Mouse (Mus musculus) megakaryocyte progenitor cell, adult 5-6 weeks (primary cell): Measurements from ENCODE around the gene Ccdc69. TPM values are rescaled to one million over a fixed set of nuclear protein-coding genes. Genes with fewer than 3 reads are reported as not detected.
A peak's percentile ranks its signal among the peaks of the same experiment; 100 is the strongest.

ENCODE experiments used
- ATAC-seq: replicated peaks from 2 replicates; pipeline ENCODE4 v1.8.0; 2016; ENCODE audit warnings: mild to moderate bottlenecking, moderate TSS enrichment, inconsistent platforms; ENCODE audit not compliant: poor library complexity
- total RNA-seq, 2 experiments: library from RNA; stranded (forward) in 1 of 2; stranded (reverse) in 1 of 2; fragments of 157-497, 149-512 nt in 1 of 2; fragments of 200-1000 nt in 1 of 2; gene quantifications; 2 replicates each; pipeline versions ENCODE4 v1.2.3 to v1.2.4; 2015 to 2017

The Ccdc69 gene
- total RNA-seq, 2 experiments from 2014 or later, result 19.2 to 27.3 TPM

DNA sequence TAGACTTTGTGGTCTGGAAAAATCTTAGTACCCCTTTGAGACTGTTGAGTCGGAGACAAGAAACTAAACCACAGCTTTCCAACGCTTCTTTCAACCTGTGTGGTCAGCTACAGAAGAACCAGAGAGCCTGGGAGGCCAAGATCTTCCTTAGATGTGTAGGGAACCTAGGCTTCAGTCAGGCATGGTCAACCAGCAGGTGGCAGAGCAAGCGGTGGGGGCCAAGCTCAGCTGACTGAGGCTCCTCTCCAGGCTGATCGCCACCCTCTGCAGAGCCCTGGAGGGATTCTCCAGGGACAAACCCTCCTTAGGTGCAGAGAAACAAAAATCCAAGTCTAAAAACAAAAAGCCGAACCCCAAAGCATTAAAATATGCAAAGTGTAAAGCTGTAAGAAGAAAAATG lies 31.3 kb downstream of the Ccdc69 start:
- ATAC-seq, result peak; percentile 82

- ATAC-seq, result no peak
These were observed 36.6 kb downstream of the Ccdc69 start for GRCm38 (mm10) chr11:55041348-55041747.

GRCm38 (mm10) chr11:55039591-55039990 lies 38.3 kb downstream of the Ccdc69 start:
- peak; percentile 93 for ATAC-seq

GRCm38 (mm10) chr11:55036601-55037000 lies 41.3 kb downstream of the Ccdc69 start:
- ATAC-seq, result no peak

GRCm38 (mm10) chr11:55033040-55033660 lies 44.8 kb downstream of the Ccdc69 start, which contains the start of gene Anxa6:
Anxa6 (minus strand) TSS chr11:55033445.
- ATAC-seq, result peak; percentile 93

GRCm38 (mm10) chr11:55032286-55032685 lies 45.6 kb downstream of the Ccdc69 start:
- no peak for ATAC-seq

- ATAC-seq, result no peak
These were observed 46.0 kb downstream of the Ccdc69 start for GRCm38 (mm10) chr11:55031991-55032280.

DNA sequence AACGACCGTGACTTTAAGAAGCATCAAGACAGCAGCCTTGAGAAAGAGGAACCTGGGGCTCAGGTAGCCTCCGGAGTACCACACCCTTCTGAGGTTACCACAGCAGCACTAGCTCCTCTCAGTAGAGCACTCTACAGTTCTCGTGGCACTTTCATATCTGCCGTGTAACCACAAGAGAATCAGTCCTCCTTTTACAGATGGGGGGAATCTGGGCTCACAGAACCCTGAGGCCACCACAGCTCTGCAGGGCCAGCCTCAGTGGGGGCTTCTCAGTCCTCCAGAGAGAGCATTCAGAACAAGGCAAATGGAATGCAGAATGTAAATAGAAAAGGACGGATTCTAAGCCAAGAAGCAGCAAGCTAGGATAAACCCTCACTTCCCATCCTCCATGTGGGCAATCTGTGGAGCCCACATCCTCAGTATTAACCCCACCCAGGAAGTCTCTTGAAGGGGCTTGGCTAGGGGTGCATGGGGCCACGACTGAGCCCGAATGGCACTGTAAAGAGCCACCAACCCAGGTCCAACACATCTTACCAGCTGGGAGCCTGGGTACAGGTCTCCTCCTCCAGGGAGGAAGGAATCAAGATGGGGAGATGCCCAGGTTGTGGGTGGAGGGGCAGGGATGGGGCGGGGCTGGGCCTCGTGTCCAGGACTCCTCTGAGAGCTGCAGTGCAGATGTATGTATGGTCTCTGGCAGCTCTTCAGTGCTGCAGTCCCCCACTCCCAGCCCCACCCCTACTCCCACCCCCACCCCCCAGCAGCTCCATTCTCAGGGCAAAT lies 46.5 kb downstream of the Ccdc69 start:
- ATAC-seq, result no peak; the same call in 1 of the 2 replicates

DNA sequence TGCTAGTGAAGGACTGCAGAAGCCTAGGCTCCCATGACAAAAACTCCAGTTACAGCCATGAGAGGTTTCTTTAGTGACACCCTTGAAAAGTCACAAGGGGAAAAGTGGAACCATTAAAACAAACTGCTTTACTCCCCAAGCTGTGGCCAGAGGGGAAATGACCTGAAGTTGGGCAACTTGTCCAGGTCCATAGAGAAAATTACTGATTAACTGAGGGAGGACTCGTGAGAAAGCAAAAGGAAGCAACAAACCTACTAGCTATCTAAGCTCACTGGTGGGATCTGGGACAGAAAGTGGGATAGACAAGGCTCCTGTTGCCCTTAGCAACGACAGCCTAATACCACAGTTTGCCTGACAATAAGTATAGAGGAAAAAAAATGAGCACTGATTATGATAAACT lies 49.4 kb downstream of the Ccdc69 start:
- no peak for ATAC-seq

DNA sequence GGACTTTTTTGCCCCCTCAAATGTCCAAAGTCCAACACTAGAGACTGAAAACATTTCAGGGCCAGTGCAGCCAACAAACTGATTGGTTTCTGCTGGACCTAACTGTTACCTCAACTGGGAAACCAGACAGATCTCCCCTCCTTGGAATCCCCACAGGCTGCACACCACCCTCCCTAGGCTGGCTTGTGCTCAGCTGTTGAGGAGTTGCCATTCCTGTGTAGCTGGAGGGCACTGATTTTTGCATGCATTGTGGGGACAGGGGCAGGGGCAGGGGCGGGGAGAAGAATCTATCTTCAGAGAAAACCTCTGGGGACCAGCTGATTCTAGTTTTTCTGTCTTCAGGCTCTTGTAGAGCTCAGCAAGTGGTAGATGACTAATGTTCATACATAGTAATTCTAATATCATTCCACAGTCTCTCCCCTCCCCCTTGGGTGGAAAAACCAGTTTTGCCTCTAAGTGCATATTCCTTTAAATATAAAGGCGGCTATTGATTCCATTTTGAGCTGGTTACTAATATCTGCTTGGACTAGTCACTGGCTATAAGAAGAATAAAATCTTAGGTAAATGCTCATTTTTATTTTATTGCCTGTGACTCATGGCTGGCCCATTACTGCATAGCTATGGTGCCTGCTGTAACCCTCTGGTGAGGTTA lies 50.6 kb downstream of the Ccdc69 start:
- no peak for ATAC-seq

GRCm38 (mm10) chr11:55025896-55026295 lies 52.0 kb downstream of the Ccdc69 start:
- no peak for ATAC-seq

DNA sequence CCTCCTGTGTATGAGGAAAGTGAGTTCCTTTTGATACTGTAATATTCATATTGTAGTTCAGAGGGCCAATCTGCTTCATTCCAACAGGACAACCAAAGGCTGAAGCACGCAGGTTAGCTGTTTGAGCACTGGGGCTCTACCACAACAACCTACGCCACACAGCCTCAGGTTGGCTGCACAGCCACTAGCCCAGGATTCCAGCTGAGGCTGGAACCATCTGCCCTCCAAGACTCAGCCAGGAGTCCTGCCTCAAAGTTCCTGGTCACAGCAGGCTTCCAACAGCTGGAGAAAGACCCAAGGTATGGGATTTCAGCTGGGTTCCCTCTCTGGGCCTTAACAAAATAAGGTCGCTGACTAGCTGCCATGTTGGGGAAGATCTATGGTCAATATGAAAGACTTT lies 54.3 kb downstream of the Ccdc69 start:
- no peak for ATAC-seq

GRCm38 (mm10) chr11:55023049-55023564 lies 54.8 kb downstream of the Ccdc69 start:
- ATAC-seq, result peak; percentile 90

DNA sequence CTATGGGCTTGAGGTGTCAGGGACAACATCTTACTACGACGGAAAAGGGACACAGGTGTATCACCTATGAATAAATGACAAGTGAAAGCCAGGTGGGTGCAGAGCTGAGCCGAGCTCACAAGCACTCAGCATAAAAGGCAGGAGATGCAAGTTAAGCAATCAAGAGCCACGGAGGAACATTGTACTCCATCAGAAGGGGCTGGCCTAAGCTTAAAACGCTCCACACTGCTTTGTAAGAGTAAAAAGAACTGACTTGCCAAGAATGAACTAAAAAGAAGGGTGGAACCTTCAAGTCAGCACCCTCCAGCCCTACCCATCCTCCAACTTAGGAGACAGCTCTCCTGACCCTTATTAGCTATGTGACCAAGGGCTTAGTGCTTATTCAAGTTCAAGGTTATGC lies 55.4 kb downstream of the Ccdc69 start:
- ATAC-seq, result no peak; the same call in 1 of the 2 replicates

- ATAC-seq, result no peak
These were observed 56.1 kb downstream of the Ccdc69 start for GRCm38 (mm10) chr11:55021859-55022258.

DNA sequence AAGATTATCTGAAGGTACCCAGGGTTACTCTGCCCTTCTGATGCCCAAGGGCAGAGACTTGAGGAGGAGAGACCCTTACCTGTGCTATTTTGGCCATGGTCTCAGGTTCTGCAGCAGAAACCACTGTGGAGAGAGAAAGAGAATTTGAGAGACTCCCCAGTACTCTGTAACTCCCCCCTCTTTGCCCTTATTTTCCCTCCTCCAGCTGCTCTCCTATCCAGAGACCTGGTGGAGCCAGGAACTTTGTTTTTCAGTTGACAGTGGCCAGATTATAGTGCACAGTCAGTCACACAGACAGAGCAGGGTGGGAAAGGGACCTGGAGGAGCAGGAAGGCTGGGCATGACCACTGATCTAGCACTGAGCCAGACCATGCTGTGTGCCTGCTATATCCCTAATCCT lies 56.5 kb downstream of the Ccdc69 start:
- ATAC-seq, result no peak

GRCm38 (mm10) chr11:55019711-55020110 lies 58.2 kb downstream of the Ccdc69 start:
- no peak for ATAC-seq

DNA sequence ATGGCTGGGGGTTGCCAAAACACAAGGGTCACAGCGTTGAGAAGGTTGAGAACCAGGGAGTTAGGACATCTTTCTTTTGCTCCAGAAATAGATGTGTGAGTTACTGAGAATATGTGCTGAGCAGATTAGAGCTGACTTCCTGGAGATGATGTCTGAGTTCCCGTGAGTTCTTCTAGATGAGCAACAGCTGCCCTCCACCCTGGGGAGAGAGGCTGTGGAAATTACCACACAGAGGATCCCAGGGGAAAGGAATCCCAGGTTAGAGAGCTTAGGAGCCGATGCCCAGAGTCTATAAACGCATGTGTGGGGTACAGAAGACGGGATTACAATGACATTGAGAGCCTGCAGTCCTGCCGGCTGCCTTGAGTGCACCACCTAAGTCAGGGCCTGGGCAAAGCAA lies 59.9 kb downstream of the Ccdc69 start:
- no peak for ATAC-seq

DNA sequence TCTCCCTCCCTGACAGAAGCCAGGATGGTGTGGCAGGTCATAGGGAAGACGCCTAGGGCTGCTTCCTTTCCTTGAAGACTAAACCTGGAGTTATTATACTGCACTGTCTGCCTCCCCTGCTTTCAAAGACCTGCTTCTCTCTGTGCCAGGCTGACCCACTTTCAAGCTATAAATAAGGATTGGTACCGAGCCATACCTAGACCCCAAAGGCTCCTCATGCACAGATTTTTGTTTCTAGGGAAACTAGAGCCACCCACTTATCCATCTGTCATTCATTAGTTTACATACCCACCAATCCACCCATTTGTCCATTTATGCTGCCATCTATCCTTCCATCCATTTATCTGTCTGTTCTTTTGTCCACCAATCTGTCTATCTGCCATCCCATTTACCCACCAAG lies 60.7 kb downstream of the Ccdc69 start:
- ATAC-seq, result no peak

DNA sequence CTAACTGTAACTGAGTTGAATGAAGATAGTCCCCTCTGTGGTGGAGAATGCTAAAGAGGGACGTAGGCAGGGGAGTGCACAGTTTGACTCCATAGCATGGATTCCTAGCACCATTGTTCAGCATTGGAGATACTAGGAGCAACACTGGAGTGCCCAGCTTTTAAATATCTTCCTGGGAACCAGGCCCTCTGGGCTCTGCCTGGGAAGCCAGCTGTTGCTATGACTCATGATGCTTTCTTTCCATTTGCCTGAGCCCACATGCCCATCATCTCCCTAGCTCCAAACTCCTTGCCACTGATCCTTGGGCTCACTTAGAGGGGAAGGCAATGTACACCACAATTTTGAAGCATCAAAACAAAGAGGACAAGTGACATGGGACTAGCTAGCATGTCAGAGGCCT lies 61.2 kb downstream of the Ccdc69 start:
- no peak for ATAC-seq

DNA sequence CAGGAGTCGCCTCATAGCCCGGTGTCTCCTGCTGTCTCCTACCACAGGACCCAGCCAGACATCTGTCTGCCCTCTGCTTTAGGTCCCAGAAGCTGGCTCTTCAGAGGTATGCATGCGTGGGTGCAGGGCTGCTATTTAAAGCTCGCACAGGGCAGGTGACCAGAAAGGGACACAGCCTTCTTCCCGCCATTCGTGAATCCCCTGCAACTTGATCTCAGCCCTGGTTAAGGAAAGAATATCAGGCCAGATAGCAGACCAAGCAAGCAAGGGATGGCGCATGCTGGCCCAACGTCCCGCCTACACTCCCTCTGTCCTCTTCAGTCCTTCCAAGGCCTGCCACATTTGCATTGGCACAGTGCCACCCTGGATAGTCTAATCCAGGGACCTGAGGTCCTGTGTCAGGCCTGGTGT lies 62.1 kb downstream of the Ccdc69 start:
- no peak for ATAC-seq

- ATAC-seq, result no peak
These were observed 62.7 kb downstream of the Ccdc69 start for GRCm38 (mm10) chr11:55015264-55015663.
